Mouse (Mus musculus) granulocyte monocyte progenitor cell, adult 5-6 weeks (primary cell): ENCODE measurements around the gene Zbtb46. TPM values are rescaled to one million over a fixed set of nuclear protein-coding genes. Genes with fewer than 3 reads are reported as not detected.

Source experiments
- ATAC-seq: replicated peaks from 2 replicates; pipeline ENCODE4 v1.8.0; 2016; ENCODE audit warnings: mild to moderate bottlenecking, moderate TSS enrichment, inconsistent platforms; ENCODE audit not compliant: poor library complexity, severe bottlenecking
- total RNA-seq, 2 experiments: library from RNA; stranded (forward) in 1 of 2; stranded (reverse) in 1 of 2; fragments of 200-712, 200-1000 nt in 1 of 2; fragments of >200 nt in 1 of 2; fragmentation: Nextera tagmentation in 1 of 2; gene quantifications; 2 replicates each; pipeline ENCODE4 v1.2.3; 2014 to 2017

Gene Zbtb46
- 1.1 TPM in 1 of 2 replicates, not detected in the other for total RNA-seq (2014; fragmentation: Nextera tagmentation)
- total RNA-seq (2017): 0.13 and 0.15 TPM in 2 replicates

GRCm38 (mm10) chr2:181459153-181459672, at the start of gene Zbtb46:
Gene Zbtb46 (minus strand): TSS chr2:181459426.
- ATAC-seq: peak; percentile 65

DNA sequence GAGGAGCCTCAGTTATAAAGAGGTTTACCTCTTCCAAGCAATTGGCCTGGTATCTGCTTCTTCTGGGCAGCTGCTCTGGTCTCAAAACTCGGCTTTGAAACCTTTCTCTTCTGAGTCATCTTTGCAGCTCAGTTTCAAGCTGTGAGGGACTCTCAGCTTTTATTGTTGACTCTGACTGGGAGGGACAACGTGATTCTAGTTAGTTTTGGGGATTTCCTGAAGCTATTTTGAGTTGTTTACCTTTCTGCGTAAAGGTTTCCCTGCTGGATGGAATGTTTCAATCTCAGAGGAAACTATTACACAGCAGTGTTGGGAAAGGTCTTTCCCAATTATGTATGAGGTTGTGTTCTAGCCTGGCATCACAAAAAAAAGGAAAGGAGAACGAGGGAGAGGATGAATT, 39.4 kb upstream of the Zbtb46 start:
- ATAC-seq: no peak

DNA sequence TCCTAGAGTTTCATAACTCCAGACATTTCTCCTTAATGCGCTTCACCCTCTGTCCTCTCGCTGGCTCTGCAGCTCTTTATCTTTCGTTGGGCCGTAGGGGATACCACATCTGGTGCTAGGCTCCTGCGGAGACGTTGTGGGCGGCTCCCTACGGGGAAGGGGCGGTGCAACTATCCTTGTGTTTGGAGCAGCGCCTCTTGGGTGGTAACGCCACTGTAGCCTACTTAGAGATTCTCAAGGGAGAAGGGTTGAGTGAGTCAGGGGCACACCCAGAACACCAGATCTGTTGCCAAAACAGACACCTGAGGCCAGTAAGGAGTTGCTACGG, 38.3 kb upstream of the Zbtb46 start:
- ATAC-seq: peak; percentile 55

DNA sequence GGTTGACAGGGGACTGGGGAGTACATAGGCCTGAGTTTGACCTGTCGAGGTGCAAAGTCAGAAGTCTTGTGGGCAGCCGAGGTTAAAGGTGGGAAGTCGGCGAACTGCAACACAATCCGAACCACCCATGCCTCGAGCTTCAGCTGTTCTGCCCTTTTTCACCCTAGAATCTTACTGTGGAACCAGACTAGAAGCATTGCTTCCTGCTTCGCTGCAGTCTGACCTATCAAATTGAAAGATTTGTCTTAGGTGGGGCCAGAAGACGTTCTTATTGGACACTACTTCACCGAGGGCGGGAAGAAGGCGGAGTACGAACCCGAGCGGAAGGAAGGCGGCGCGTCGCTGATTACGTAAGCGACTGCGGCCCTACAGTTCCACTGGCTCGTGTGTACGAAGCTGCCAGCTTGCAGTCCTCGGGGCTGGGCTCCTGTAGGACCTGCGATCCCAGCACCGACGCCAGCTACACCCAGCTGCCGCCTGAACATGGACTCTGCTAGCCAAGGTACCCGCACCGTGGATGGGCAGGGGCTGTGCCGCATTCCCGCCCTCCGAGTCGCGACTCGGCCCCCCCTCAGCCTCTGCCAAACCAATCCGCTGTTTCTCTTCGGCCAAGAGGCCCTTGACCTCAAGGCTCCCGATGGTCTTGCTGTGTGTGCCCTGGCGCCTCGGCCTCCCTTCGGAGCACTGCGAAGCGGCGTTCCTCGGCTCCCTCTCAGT, 37.8 kb upstream of the Zbtb46 start, which contains the start of gene Tpd52l2:
Gene Tpd52l2, plus strand, starts transcription at position 312 of the 717 bp plus-strand sequence.
- ATAC-seq: peak; percentile 68

GRCm38 (mm10) chr2:181496281-181496680, 37.1 kb upstream of the Zbtb46 start:
- ATAC-seq: peak; percentile 30

DNA sequence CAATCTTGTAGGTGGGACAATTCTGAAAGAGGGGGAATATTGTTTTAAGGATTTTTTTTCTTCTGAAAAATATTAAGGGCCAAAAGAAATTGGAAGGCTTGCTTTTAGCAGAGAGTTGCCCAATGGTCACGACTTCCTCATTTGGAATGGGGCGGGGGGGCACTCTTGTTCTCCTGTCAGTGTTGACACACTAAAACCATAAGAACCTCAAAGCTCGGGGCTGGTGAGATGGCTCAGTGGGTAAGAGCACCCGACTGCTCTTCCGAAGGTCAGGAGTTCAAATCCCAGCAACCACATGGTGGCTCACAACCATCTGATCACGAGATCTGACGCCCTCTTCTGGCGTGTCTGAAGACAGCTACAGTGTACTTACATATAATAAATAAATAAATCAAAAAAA, 36.6 kb upstream of the Zbtb46 start:
- ATAC-seq: peak; percentile 48

GRCm38 (mm10) chr2:181494266-181494945, 35.2 kb upstream of the Zbtb46 start:
- ATAC-seq: no peak

GRCm38 (mm10) chr2:181493156-181493927, 34.1 kb upstream of the Zbtb46 start, which contains the start of gene Abhd16b:
Gene Abhd16b (plus strand): TSS chr2:181493206.
- ATAC-seq: no peak

- peak; percentile 30 for ATAC-seq
These were observed 33.0 kb upstream of the Zbtb46 start for GRCm38 (mm10) chr2:181492206-181492605.

DNA sequence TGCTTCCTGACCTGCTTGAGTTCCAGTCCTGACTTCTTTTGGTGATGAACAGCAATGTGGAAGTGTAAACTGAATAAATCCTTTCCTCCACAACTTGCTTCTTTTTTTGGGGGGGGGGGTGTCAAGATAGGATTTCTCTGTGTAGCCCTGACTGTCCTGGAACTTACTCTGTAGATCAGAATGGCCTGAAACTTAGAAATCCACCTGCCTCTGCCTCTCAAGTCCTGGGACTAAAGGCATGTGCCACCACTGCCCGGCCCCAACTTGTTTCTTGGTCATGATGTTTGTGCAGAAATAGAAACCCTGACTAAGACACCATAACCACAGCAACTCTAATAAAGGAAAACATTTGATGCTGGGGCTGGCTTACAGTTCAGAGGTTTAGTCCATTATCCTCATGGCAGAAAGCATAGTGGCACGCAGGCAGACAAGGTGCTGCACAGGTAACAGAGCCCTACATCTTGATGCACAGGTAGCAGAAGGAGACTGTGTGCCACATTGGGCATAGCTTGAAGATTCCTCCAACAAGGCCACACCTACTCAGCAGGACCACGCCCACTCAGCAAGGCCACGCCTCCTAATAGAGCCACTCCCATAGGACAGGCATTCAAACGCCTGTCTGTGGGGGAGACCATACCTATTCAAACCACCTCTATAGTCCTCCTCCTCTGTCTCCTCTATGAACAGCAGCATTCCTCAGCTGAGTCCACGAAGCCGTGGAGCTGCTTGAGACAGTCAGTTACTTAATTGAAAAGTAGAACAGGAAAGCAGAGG, 32.4 kb upstream of the Zbtb46 start:
- ATAC-seq: peak; percentile 26; the same call in 1 of the 2 replicates

- ATAC-seq: no peak
These were observed 28.4 kb upstream of the Zbtb46 start for GRCm38 (mm10) chr2:181487338-181488277.

DNA sequence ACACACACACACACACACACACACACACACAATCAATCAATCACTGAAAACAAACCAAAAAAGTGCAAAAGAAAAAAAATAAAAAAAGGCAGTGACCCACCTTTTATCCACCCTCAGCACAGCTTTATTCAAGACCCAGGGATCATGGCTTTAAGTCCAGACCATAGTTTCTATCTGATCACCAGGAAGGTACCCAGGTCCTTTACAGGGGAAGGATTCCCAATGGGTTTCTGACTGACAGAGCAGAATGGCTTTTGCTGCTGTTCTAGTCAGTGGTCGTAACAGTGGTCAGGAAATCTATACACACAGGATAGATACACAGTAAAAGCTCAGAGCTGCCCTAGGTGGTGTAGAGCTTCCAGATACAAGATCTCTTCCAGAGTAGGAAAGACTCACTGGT, 26.5 kb upstream of the Zbtb46 start:
- ATAC-seq: no peak

- no peak for ATAC-seq
These were observed 25.4 kb upstream of the Zbtb46 start for GRCm38 (mm10) chr2:181484456-181485233.

DNA sequence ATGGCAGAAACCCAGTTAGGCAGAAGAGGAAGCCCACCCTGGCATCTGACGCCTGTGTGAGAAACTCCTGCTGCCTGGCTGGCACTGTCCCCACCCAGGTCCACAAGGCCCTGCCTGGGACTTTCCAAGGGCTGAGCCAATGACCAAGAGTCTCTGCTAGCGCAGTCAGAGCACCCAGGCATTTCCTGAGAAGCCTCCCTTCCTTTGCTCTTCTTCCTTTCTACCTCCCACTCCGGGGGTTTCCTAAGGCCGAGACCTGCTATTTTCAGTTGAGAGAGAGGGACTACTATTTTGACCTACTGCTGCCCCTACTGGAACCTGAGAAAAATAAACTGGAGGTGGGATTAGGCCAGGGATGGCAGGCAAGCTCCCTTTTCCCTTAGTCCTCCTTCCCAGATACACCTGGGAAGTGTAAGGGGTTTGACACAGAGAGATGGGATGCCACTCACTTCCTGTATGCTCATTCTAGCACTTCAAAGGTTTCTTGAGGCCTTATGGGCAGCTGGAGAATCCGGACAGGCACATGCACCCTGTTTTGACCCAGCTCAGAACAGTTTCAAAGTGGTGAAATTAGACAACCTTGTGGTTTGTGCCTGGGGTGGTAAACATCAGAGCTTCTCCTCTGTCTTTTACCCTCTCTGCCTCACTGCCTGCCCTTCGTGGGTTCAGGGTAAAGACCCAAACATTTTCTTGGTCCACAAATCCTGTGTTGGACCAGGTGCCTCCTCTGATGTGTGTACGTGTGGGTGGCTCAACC, 24.5 kb upstream of the Zbtb46 start:
- ATAC-seq: peak; percentile 90

- no peak for ATAC-seq
These were observed 23.9 kb upstream of the Zbtb46 start for GRCm38 (mm10) chr2:181483120-181483519.

DNA sequence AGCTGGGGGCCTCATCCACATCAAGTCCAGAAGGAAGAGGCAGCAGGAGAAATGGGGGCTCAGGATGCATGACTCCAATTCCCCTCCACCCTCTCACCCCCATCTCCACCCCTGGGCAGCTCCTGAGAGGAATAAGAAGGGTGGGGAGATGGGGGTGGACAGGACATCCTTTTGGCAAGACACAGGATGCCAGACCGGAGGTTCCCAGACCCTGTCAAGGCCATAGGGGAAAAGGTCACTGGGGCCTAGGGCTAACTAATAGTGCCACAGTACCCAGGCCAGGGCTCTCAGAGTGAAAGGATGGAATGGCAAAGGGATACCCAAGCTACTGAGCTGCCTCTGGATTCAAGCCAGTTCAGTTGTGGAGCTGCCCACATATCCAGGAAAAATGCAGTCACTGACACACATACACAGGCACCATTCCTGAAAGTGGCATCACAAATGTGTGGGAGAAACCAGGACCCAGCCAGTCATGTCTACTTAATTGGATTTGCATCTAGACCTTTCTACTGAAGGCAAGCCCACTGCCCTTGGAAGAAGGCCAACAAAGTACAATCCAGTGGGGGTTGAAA, 13.1 kb upstream of the Zbtb46 start:
- ATAC-seq: no peak

- ATAC-seq: peak; percentile 80
These were observed 12.0 kb upstream of the Zbtb46 start for GRCm38 (mm10) chr2:181471246-181471645.
